Mouse (Mus musculus) left cerebral cortex, adult 2 months (tissue): ENCODE measurements around the gene Klf15. TPM values are rescaled to one million over a fixed set of nuclear protein-coding genes. Genes with fewer than 3 reads are reported as not detected.

ENCODE experiments used
- DNase-seq, 2 experiments: peaks; one replicate each; pipeline ENCODE4 v3.0.0; 2021 to 2022; ENCODE audit warnings: low spot score in 2 of 2, mixed read lengths in 1 of 2; ENCODE audit errors: extremely low spot score in 1 of 2
- H3K27ac ChIP-seq: fragments of 200-600 bp; 2 replicates; pipeline ENCODE4 v1.8.1; 2022
- H3K4me3 ChIP-seq: fragments of 200-600 bp; 2 replicates; pipeline ENCODE4 v1.8.1; 2022
- CTCF ChIP-seq: fragments of 200-600 bp; IDR thresholded peaks from 2 replicates; pipeline ENCODE4 v1.8.1; 2022; ENCODE audit warnings: antibody characterized with exemption, mild to moderate bottlenecking, moderate library complexity
- intact Hi-C: fragments of 180-260 bp; cut with DNase I; formaldehyde crosslinking; loops from one replicate; pipeline ENCODE4 v1.15.1; 2025
- long read RNA-seq, 2 experiments: library from polyadenylated mRNA; stranded (forward); transcript quantifications; one replicate each; pipeline ENCODE4 v2.0.0; 2021; ENCODE audit warnings: borderline mapping rate in 2 of 2
- total RNA-seq, 2 experiments: library from RNA; stranded (reverse); gene quantifications; 2 replicates each; pipeline ENCODE4 v1.2.3; 2021

Klf15 gene
- total RNA-seq = 10 to 100 TPM; 29.0 to 34.4 TPM
- long read RNA-seq, experiment 1, transcript Klf15-201 (3 exons, 2,373 nt) = major isoform, 57 of 74 reads
- long read RNA-seq, experiment 1, partial matches to known transcripts = 4 of 74 reads
- long read RNA-seq, experiment 1, other reads (novel, unspliced or antisense) = 11 of 74 reads
- long read RNA-seq, experiment 2, transcript Klf15-201 (3 exons, 2,373 nt) = major isoform, 60 of 78 reads
- long read RNA-seq, experiment 2, partial matches to known transcripts = 5 of 78 reads
- long read RNA-seq, experiment 2, other reads (novel, unspliced or antisense) = 10 of 78 reads

GRCm38 (mm10) chr6:90462181-90462706 lies at the start of gene Klf15:
Gene Klf15 (plus strand): TSS chr6:90462576.
- TF ChIP-seq CTCF = no peak
- Histone ChIP-seq H3K4me3 (peak within 1 kb of the TSS; percentile 75), H3K27ac (peak within 1 kb of the TSS; percentile 96)
- intact Hi-C loops = loop anchor here (2.0 kb wide), 1 partner anchor 45 kb away; no protein-coding TSS in a partner anchor
- peak; percentile 89 to 90 for DNase-seq

DNA sequence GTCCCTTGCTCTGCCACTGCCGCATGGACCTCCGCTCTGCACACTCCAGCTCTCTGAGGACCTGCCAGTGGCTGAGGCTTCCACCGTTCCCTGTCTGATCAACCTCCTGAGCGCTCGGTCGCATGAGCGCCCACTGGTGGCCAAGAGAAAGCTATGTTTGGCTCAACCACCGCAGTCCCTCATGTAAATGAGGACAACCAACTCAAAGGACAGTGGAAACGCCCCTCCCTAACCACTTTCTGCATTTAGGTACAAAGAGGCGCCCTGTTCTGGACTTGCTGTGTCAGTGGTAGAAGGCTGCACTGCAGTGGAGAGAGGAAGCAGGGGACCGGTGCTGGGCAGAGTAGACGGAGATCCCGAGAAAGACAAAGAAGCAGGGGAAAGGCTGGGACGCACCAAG lies 39.8 kb upstream of the Klf15 start:
- H3K4me3 ChIP-seq = peak overlapping the region; percentile 23; the same call in 1 of the 2 replicates
- peak; percentile 96 for TF ChIP-seq CTCF

DNA sequence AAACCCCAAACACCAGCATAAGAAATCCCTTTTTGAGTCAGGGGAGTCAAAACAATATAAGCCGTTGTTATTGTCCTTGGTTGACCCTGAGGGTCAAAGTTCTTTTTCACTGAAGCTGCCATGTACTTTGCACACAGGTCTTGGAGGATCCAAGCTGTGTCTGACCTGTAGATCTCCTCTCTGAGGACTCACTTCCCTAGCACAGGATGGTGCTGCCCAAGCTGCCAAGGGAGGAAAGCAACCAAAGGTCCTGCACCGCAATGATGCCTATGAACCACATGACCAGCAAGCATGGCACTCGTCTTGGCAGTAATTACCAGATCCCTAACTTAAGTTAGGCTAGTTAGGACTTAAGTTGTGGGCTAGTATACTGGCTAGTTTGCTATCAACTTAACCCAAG lies 37.0 kb upstream of the Klf15 start:
- intact Hi-C loops = loop anchor here (10.0 kb wide), 1 partner anchor 751 kb away; no protein-coding TSS in a partner anchor
- no peak overlapping the region for H3K27ac ChIP-seq
- DNase-seq = no peak
- no peak overlapping the region for H3K4me3 ChIP-seq
- no peak for TF ChIP-seq CTCF

More for the DNA sequence above, 39.8 kb upstream of the Klf15 start:
- peak; percentile 81 to 82 for DNase-seq
- no peak overlapping the region for H3K27ac ChIP-seq
- intact Hi-C loops = loop anchor here (5.0 to 10.0 kb wide), 2 partner anchors 50 to 748 kb away; no protein-coding TSS in a partner anchor

GRCm38 (mm10) chr6:90426003-90426402 lies 36.4 kb upstream of the Klf15 start:
- TF ChIP-seq CTCF = no peak
- Histone ChIP-seq H3K4me3 (no peak overlapping the region), H3K27ac (no peak overlapping the region)
- DNase-seq = no peak
- intact Hi-C loops = loop anchor here (10.0 kb wide), 1 partner anchor 751 kb away; no protein-coding TSS in a partner anchor

GRCm38 (mm10) chr6:90428380-90428974 lies 33.9 kb upstream of the Klf15 start, which contains the start of gene Cfap100:
Gene Cfap100 (minus strand): TSS chr6:90428797.
- peak; percentile 67 for TF ChIP-seq CTCF
- H3K27ac ChIP-seq = peak within 1 kb of the TSS; percentile 82
- intact Hi-C loops = loop anchor here (10.0 kb wide), 1 partner anchor 754 kb away; no protein-coding TSS in a partner anchor
- peak within 1 kb of the TSS; percentile 53 for H3K4me3 ChIP-seq
- DNase-seq = peak; percentile 70 to 72

DNA sequence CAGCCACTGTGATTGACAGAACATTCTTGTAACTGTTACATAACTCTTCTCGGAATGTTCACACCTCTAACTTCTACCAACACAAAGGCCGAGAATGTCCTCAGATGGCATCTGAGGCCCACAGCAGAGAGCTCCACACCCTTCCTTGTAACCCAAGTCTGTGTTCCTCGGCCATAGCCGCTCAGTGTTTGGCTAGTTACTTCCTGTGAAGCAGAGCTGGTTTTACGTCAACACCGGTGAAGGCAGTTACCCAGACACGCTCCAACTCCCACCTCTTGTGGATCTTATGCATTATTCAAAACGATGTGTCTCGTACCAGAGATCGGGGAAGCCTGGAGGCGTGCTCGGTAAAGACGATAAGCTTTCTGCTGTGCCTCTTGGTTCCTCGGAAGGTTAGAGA lies 32.5 kb upstream of the Klf15 start:
- intact Hi-C loops = loop anchor here (5.0 to 10.0 kb wide), 3 partner anchors 82 to 755 kb away; no protein-coding TSS in a partner anchor
- TF ChIP-seq CTCF = no peak
- DNase-seq = peak in 1 of 2 experiments; percentile 51
- H3K4me3 ChIP-seq = no peak overlapping the region
- H3K27ac ChIP-seq = peak overlapping the region; percentile 47

- no peak; the same call in 1 of the 2 replicates for TF ChIP-seq CTCF
- intact Hi-C loops = loop anchor here (5.0 kb wide), 2 partner anchors 81 to 106 kb away; no protein-coding TSS in a partner anchor
- DNase-seq = peak in 1 of 2 experiments; percentile 51
Observed at GRCm38 (mm10) chr6:90431487-90431886, 30.9 kb upstream of the Klf15 start.

DNA sequence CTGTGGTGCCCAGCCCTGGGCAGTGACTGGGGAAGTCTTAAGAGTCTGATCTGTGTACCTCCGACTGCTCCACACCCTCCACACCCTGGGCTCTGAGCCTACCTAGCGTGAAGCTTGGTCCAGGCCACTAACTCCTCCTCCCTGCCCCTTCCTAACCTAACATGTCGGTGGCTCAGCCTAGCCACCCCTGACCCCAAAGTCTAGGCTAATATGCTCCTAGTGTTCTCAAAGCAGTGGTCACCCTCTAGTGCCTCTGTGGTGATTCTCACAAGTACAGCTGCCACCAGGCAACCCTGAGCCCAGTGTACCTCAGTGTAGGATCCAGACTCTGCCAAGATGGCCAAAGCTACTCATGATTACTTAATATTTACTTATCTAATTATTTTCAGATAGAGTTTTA lies 27.7 kb upstream of the Klf15 start:
- TF ChIP-seq CTCF = no peak

More at GRCm38 (mm10) chr6:90431487-90431886, 30.9 kb upstream of the Klf15 start:
- H3K4me3 ChIP-seq = no peak overlapping the region
- H3K27ac ChIP-seq = peak overlapping the region; percentile 37; the same call in 1 of the 2 replicates

GRCm38 (mm10) chr6:90435195-90435618 lies 27.2 kb upstream of the Klf15 start:
- intact Hi-C loops = no loop called here
- peak; percentile 74 for TF ChIP-seq CTCF
- H3K27ac ChIP-seq = no peak overlapping the region
- DNase-seq = peak; percentile 80 to 86
- no peak overlapping the region for H3K4me3 ChIP-seq

More for the DNA sequence above, 27.7 kb upstream of the Klf15 start:
- intact Hi-C loops = loop anchor here (5.0 kb wide), 2 partner anchors 78 to 103 kb away; no protein-coding TSS in a partner anchor
- no peak for DNase-seq
- Histone ChIP-seq H3K4me3 (no peak overlapping the region), H3K27ac (no peak overlapping the region)

GRCm38 (mm10) chr6:90436192-90436907 lies 26.0 kb upstream of the Klf15 start:
- H3K27ac ChIP-seq = no peak overlapping the region
- no peak for DNase-seq
- TF ChIP-seq CTCF = no peak
- intact Hi-C loops = no loop called here
- H3K4me3 ChIP-seq = no peak overlapping the region

DNA sequence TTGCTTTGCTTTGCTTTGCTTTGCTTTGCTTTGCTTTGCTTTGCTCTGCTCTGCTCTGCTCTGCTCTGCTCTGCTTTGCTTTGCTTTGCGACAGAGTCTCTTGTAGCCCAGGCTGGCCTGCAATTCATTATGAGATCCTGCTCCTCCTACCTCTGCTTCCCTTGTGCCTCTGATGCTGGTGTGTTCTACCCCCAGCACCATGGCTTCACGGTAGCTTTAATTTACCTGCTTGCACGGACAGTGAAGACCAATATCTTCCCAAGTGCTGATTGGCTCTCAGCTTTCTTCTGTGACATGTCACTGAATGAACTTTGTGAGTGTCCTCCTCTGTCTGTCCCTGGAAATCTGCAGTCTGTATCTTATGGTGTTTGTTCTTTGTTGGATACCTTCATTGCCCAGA lies 25.3 kb upstream of the Klf15 start:
- no peak for DNase-seq
- Histone ChIP-seq H3K4me3 (no peak overlapping the region), H3K27ac (no peak overlapping the region)
- intact Hi-C loops = no loop called here
- no peak for TF ChIP-seq CTCF
